Mouse (Mus musculus): ENCODE results near the gene Cxcr2.

The Cxcr2 gene

GRCm38 (mm10) chr1:74153461-74154184, at the start of gene Cxcr2:
Gene Cxcr2 (plus strand): TSS chr1:74153989.
- WGBS = 84% methylated on average over 8 of the region's 8 CpGs

DNA sequence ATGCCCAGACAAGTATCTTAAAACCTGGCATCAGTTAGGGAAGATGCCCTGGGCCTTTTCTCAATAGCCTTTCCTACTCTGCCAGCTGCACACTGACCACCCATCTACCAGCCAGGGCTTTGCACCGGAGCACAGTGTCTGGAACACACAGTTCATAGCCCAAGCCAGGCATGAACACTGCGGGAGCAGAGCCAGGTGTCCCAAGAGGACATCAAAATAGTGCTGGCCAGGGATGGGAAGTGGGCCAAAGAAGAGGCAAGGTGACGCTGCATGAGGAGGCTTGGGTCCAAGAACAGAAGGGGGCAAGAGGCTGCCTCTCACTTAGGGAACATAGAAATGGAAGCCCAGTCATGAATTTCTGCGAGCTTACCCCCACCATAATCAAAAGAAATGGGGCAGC, 48.1 kb upstream of the Cxcr2 start:
- WGBS = 74% methylated on average over 4 of the region's 4 CpGs

DNA sequence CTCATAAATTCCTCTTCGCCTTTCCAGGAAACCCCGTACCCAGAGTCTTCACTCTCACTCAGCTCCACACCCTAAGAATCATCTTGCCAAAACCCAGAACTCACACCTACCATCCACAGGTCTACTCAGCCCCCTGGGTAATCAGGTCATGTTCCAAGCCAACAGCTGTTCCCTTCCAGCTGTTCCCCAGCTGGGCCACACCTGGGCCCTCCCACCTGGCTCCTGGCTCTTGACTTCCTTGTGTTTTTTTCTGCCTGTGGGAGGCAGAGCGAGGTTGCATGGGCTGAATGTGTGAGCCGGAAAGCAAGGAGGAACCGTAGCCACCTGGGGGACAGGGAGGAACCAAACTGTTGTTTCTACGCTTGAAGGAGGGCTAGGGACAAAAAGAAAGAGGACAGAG, 47.6 kb upstream of the Cxcr2 start:
- WGBS = 83% methylated on average over 6 of the region's 6 CpGs

GRCm38 (mm10) chr1:74107931-74108618, 45.7 kb upstream of the Cxcr2 start:
- 84% methylated on average over 5 of the region's 5 CpGs for WGBS

- WGBS = 85% methylated on average over 2 of the region's 2 CpGs
Measured at GRCm38 (mm10) chr1:74109670-74110069, 44.1 kb upstream of the Cxcr2 start.

DNA sequence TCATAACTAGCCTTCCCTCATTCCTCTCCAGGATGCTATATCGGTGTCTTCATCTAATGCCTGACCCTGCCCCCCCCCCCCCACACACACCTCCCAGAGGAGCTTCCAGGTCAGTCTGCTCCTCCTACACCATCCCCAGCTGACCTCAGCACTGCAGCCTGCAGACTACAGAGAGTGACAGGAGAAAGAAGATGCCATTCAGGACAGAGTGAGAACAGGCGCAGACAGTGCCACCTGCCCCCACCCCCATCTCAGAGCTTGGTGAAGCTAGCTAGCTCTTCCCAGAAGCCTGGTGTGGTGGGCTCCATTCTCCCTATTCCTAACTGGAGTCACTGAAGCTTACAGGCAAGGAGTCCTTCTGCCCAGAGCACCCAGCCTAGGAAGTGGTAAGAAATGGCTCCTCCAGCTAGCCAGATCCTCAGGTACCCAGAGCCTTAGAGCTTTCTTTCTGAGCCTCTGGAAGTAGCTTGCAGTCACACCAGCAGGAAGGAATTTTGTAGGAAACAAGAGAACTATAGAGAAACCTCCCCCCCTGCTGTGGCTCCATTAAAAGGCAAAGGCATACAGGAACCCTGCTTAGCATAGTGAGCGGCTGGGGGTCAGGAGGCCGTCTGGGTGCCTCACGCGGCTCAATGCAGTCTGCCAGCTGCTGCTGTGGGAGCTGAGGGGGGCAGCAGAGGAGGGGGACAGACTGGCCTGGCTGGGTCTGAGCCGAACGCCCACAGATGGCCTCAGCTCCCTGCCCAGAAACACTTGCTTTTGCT, 42.7 kb upstream of the Cxcr2 start:
- 45% methylated on average over 8 of the region's 8 CpGs for WGBS

DNA sequence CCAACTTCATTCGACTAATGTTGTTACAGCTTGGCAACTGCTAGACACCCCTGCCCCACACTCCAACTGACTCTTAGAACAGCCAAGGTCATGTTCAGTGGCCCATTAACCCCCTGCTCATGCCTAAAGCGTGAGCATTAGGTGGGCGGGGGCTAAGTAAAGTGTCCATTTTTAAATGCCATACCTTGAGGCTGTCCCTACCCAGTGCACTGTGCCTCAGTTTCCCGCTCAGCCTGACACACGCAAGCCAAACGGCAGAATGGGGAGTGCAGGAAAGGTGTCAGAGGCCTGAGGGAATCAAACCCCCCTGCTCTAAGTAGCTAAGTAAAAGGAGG, 42.1 kb upstream of the Cxcr2 start:
- 54% methylated on average over 6 of the region's 6 CpGs for WGBS

GRCm38 (mm10) chr1:74113071-74113470, 40.7 kb upstream of the Cxcr2 start:
- WGBS = 80% methylated on average over 3 of the region's 3 CpGs

- 84% methylated on average over 6 of the region's 6 CpGs for WGBS
Measured at GRCm38 (mm10) chr1:74117876-74118275, 35.9 kb upstream of the Cxcr2 start.

GRCm38 (mm10) chr1:74119115-74119514, 34.7 kb upstream of the Cxcr2 start:
- WGBS = 79% methylated on average over 1 of the region's 1 CpGs

GRCm38 (mm10) chr1:74121138-74121537, 32.7 kb upstream of the Cxcr2 start:
- 87% methylated on average over 7 of the region's 7 CpGs for whole genome bisulfite sequencing

GRCm38 (mm10) chr1:74121821-74122576, 31.8 kb upstream of the Cxcr2 start:
- 38% methylated on average over 9 of the region's 9 CpGs for WGBS

DNA sequence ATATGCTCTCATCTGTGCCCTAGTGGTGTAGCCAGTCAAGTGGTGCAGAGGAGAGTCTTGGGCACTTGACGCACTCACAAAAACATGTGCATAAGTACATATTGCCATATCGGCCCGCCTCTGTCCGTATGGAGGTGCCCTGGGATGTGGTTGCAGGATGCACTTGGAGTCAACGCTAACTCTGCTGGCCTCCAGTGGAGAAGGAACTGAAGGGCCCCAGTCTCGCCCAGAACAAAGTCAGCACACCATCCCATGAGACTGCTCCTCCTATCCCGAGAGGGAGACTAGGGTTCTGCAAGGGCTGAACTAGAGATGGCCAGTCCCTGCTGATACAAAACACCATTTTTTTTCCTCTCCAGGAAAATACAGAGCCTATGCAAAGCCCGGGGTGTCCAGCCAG, 30.6 kb upstream of the Cxcr2 start:
- WGBS = 88% methylated on average over 8 of the region's 8 CpGs

DNA sequence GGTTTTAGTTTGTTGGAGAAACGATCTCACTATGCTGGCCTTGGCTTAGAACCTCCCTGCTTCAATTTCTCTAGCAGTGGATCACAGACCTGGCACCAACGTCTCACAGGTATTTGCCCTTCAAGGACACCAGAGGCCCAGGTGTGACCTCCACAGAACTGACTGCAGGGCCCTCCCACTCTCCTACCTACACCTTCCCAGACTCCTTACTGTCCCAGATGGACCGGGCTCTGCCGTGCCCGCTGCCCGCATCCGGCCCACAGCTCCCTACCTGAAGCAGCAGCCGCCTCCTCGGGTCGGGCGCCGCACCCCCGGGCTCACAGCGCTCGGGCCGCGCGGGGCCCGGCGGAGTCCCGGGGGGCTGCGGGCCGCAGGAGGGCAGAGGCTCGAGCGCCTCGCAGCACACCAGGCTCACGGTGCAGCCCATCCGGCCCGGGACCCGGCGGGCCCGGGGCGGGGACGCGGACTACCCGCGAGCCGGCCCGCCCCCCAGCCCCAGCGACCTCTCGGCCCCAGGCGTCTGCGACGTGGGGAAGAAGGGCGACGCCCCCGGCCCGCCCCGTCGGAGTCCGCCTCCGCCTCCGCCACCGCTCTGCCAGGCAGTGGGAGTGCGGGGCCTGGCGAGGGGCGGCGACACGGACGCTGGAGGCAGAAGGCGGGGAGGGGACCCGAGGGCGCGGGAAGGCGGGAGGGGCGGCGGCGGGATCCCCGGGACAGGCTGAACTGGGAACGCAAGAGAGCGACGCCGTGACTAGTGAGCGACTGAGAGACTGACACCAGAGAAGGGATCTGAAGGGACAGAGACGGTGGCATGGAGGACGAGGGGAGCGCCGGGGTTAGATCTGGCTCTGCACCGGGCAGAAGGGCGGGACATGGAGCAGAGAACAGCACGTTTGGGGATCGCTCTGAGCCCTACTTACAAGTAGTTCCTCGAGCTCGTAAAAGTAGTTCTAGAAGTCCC, 29.5 kb upstream of the Cxcr2 start, which contains the start of gene Tns1:
Gene Tns1, minus strand, starts transcription at position 429 of the 961 bp plus-strand sequence.
- 4% methylated on average over 84 of the region's 84 CpGs for WGBS

- under 1% methylated on average over 12 of the region's 12 CpGs for WGBS
Measured at GRCm38 (mm10) chr1:74124991-74125552, 28.7 kb upstream of the Cxcr2 start, which contains the start of gene Rufy4. Gene Rufy4 (plus strand): TSS chr1:74125541.

- WGBS = 84% methylated on average over 8 of the region's 8 CpGs
Measured at GRCm38 (mm10) chr1:74130883-74131659, 22.7 kb upstream of the Cxcr2 start.

GRCm38 (mm10) chr1:74132011-74132410, 21.8 kb upstream of the Cxcr2 start:
- 73% methylated on average over 3 of the region's 3 CpGs for WGBS

- WGBS = 63% methylated on average over 6 of the region's 6 CpGs
Measured at GRCm38 (mm10) chr1:74133954-74134353, 19.8 kb upstream of the Cxcr2 start.

- 86% methylated on average over 6 of the region's 6 CpGs for WGBS
Measured at GRCm38 (mm10) chr1:74135326-74135950, 18.4 kb upstream of the Cxcr2 start.
